Mouse (Mus musculus) spleen, adult 2 months (tissue): ENCODE data around the gene Nfatc4.

ENCODE experiments used
- CTCF ChIP-seq: fragments of 200-500 bp; IDR thresholded peaks from 2 replicates; pipeline ENCODE4 v1.5.1; 2011; ENCODE audit warnings: mild to moderate bottlenecking, inconsistent platforms; ENCODE audit not compliant: insufficient read depth, insufficient read length, insufficient replicate concordance; ENCODE audit errors: extremely low read depth
- POLR2A ChIP-seq: fragments of 200-500 bp; IDR thresholded peaks from 2 replicates; pipeline ENCODE4 v1.6.1; 2011; ENCODE audit warnings: low read depth, low read length, inconsistent platforms

DNA sequence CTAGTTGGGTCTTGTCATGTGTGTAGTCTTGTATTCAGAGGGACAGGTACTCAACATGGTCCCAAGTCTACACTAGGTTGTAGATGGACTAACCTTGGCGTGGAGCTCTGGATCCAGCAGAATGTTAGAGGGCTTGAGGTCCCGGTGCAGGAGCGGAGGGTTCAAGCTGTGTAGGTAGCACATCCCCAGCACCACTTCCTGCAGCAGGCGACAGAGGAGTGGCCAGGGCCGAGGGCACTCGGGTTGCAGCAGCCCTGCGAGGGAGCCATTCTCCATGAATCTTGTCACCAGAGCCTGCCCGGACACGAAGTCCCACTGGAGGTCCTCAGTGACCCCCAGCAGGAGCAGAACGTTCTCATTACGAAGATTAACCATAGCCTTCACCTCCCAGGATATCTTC is 35.2 kb upstream of the Nfatc4 start:
- TF ChIP-seq POLR2A (no peak), CTCF (no peak)
